In the genomic region with DNA sequence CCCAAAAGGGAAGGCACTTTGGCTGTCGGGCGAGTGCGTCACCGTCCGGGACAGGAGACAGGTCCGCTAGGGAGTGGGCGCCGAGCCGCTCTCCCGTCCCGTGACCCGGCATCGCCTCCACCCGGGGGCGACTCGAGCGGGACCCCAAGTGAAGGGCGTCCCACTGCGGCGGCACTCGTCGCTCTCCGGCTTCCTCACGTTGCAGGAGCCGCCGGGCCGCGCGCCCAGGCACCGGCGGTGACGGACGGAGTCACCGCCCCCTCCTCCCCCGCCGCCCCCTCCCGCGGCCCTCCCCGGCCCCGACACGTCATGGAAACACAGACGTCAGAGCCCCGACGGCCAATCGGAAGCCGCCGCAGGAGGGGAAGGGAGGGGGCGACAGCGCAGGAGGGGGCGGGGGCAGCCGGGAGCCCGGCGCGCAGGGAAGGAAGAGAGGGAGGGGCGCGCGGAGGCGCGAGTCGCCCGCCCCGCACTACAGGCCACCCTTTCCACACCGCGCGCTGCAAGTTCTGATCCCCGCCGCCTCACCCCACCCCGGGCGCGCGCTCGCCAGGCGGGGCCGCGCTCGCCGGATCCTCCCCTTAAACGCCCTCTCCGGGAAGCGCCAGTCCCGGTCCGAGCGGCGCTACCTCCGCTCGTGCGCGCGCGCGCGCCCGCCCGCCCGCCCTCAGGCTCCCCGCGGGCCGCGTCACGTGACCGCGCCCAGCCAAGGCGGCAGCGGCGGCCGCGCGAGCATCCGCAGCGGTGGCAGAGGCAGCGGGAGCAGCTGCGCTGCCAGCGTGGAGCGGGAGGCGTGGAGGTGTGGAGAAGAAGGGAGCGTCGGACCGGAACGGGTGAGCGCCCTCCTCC, we compare ENCODE assay signal across 8 mouse cellular contexts. TPM values are rescaled to one million over a fixed set of nuclear protein-coding genes. Genes with fewer than 3 reads are reported as not detected.
A peak's percentile ranks its signal among the peaks of the same experiment; 100 is the strongest.
DNase-seq lines count a peak whose midpoint lies in the region; ATAC-seq and TF ChIP-seq lines count a peak whose summit lies in the region.

TSS of gene Atp2b1 (plus strand) at position 446 of the 849 bp plus-strand sequence.

- H3K4me2 ChIP-seq in lung, embryonic 16.5 days (ENCODE audit: low read depth, low read length) = peak within 1 kb of the TSS; percentile 85

- ATAC-seq in hematopoietic stem cell, adult 5-6 weeks (replicated peaks in 1 of 2; ENCODE audit: insufficient read depth in 1 of 2, low FRiP score in 2 of 2, low TSS enrichment in 1 of 2, low read depth in 1 of 2, poor library complexity in 2 of 2, severe bottlenecking in 2 of 2) = peak; percentile 73 to 76
- ATAC-seq in lung, embryonic 16.5 days (ENCODE audit: low read depth) = peak; percentile 94

- peaks cover 0 to 15% of the 10 kb centered on the region in 2 experiments; a peak in 2 of 4 replicates for H3K36me3 ChIP-seq in MEL (ENCODE audit: control insufficient read depth in 1 of 2, insufficient read depth in 2 of 2, low read length in 2 of 2)
- H3K36me3 ChIP-seq in lung, embryonic 16.5 days (ENCODE audit: control insufficient read depth, insufficient read depth, low read length) = no peaks in the 10 kb centered on the region

- TF ChIP-seq CTCF in MEL (IDR thresholded peaks at IDR 0.05 in 2 of 3, conservative IDR thresholded peaks at IDR 0.05 in 1 of 3; ENCODE audit: control insufficient read depth in 1 of 3, insufficient read depth in 1 of 3, low read depth in 2 of 3, low read length in 3 of 3, poor library complexity in 1 of 3, severe bottlenecking in 1 of 3) = no peak
- TF ChIP-seq CTCF in cerebellum, adult 2 months (IDR thresholded peaks at IDR 0.05; ENCODE audit: borderline replicate concordance, insufficient read depth, low read depth, low read length) = no peak

- H3K4me1 ChIP-seq in MEL (ENCODE audit: control insufficient read depth in 1 of 2, insufficient read depth in 2 of 2, low read length in 2 of 2) = peaks cover 5 to 7% of the 10 kb centered on the region in 2 experiments
- no peaks in the 10 kb centered on the region; the same call in 1 of the 2 replicates for H3K4me1 ChIP-seq in cerebellum, adult 2 months (ENCODE audit: control insufficient read depth, insufficient read depth, low read length)
- H3K4me1 ChIP-seq in lung, embryonic 16.5 days (replicated peaks; ENCODE audit: control insufficient read depth, insufficient read depth, low read length) = peaks cover 10% of the 10 kb centered on the region

- H3K9me3 ChIP-seq in MEL (replicated peaks; ENCODE audit: insufficient read depth, low read length) = no peaks in the 10 kb centered on the region
- no peaks in the 10 kb centered on the region for H3K9me3 ChIP-seq in lung, embryonic 16.5 days (ENCODE audit: control insufficient read depth, low read length)

- no peak for TF ChIP-seq EP300 in MEL (IDR thresholded peaks at IDR 0.05; ENCODE audit: low read depth in 1 of 2, low read length in 2 of 2)

- H3K27ac ChIP-seq in MEL (ENCODE audit: control insufficient read depth, low read depth, low read length) = peak within 1 kb of the TSS; percentile 77
- H3K27ac ChIP-seq in cerebellum, adult 2 months (ENCODE audit: insufficient read depth, low read length) = peak within 1 kb of the TSS; percentile 100
- H3K27ac ChIP-seq in lung, embryonic 16.5 days (ENCODE audit: low read length) = peak within 1 kb of the TSS; percentile 99

- TF ChIP-seq RAD21 in MEL (IDR thresholded peaks at IDR 0.05; ENCODE audit: low read depth, low read length) = no peak

- H3K9ac ChIP-seq in MEL (ENCODE audit: control insufficient read depth, low read depth, low read length, poor library complexity, severe bottlenecking) = peak within 1 kb of the TSS; percentile 94
- H3K9ac ChIP-seq in lung, embryonic 16.5 days (ENCODE audit: low read length) = peak within 1 kb of the TSS; percentile 98

- H3K27me3 ChIP-seq in MEL (ENCODE audit: control insufficient read depth in 1 of 2, insufficient read depth in 2 of 2, low read length in 2 of 2) = no peaks in the 10 kb centered on the region
- H3K27me3 ChIP-seq in cerebellum, adult 2 months (ENCODE audit: control insufficient read depth, insufficient read depth, low read length) = no peaks in the 10 kb centered on the region
- no peaks in the 10 kb centered on the region for H3K27me3 ChIP-seq in lung, embryonic 16.5 days (ENCODE audit: control insufficient read depth, insufficient read depth, low read depth, low read length)

- H3K79me2 ChIP-seq in MEL (ENCODE audit: control insufficient read depth, insufficient read depth, low read length, poor library complexity) = peaks cover 33% of the 10 kb centered on the region

- DNase-seq in MEL (ENCODE audit: low read depth, low spot score) = peak; percentile 95
- peak; percentile 96 to 97 for DNase-seq in cerebellum, adult 2 months
- peak; percentile 90 for DNase-seq in forelimb bud, embryonic 11.5 days (ENCODE audit: low read depth, low spot score)
- DNase-seq in layer of hippocampus, adult 9-10 months (ENCODE audit: low spot score) = peak; percentile 61
- peak; percentile 89 for DNase-seq in ovary, postnatal 10 days (ENCODE audit: low spot score)
- DNase-seq in thymus, postnatal 10 days (ENCODE audit: low spot score in 2 of 2) = peak; percentile 93 to 97

- TF ChIP-seq POLR2A in MEL (IDR thresholded peaks at IDR 0.05; ENCODE audit: control insufficient read depth in 1 of 2, insufficient read depth in 1 of 2, low read depth in 1 of 2, low read length in 2 of 2, poor library complexity in 1 of 2) = peak; percentile 64 to 96; a peak in 3 of 4 replicates
- TF ChIP-seq POLR2A in cerebellum, adult 2 months (IDR thresholded peaks at IDR 0.05; ENCODE audit: borderline replicate concordance, insufficient read depth, low read length) = peak; percentile 87

- peak within 1 kb of the TSS; percentile 75 to 97 for H3K4me3 ChIP-seq in MEL (ENCODE audit: control insufficient read depth in 1 of 2, insufficient read depth in 1 of 2, low read depth in 2 of 2, low read length in 2 of 2)
- H3K4me3 ChIP-seq in cerebellum, adult 2 months (replicated peaks; ENCODE audit: insufficient read depth, low read depth, low read length) = peak within 1 kb of the TSS; percentile 97
- H3K4me3 ChIP-seq in lung, embryonic 16.5 days (ENCODE audit: low read length) = peak within 1 kb of the TSS; percentile 97

- under 1% methylated on average over 112 of the region's 120 CpGs for WGBS in cerebellum, adult 2 months
- WGBS in lung, embryonic 16.5 days = 0% methylated on average over 63 of the region's 120 CpGs

TF ChIP-seq in MEL, 35 proteins besides CTCF, POLR2A, EP300 and RAD21 (continues in another document):
- TF ChIP-seq E2F4 (IDR thresholded peaks at IDR 0.05; ENCODE audit: borderline replicate concordance, low read depth, low read length) = peak; percentile 32; the same call in 1 of the 2 replicates
- TF ChIP-seq USF1 (IDR thresholded peaks at IDR 0.05; ENCODE audit: low read depth, low read length) = peak; percentile 89
- TF ChIP-seq ELF1 (IDR thresholded peaks at IDR 0.05; ENCODE audit: low read depth, low read length) = 0 out of 2 replicates have a peak, but pooled peaks have one; percentile 22
- 0 out of 2 replicates have a peak, but pooled peaks have one; percentile 36 for TF ChIP-seq NRF1 (IDR thresholded peaks at IDR 0.05; ENCODE audit: insufficient read depth, low read depth, low read length, poor library complexity, severe bottlenecking)
- no peak for TF ChIP-seq RCOR1 (IDR thresholded peaks at IDR 0.05; ENCODE audit: low read depth, low read length)
- peak; percentile 38; the same call in 1 of the 2 replicates for TF ChIP-seq MAX (IDR thresholded peaks at IDR 0.05; ENCODE audit: low read length)
- no peak for TF ChIP-seq GATA1 (IDR thresholded peaks at IDR 0.05; ENCODE audit: low read depth, low read length)
- peak; percentile 36 for TF ChIP-seq TCF12 (IDR thresholded peaks at IDR 0.05; ENCODE audit: low read depth, low read length)
- no peak for TF ChIP-seq UBTF (IDR thresholded peaks at IDR 0.05; ENCODE audit: borderline replicate concordance, insufficient read depth, low read depth, low read length)
- no peak for TF ChIP-seq TBP (IDR thresholded peaks at IDR 0.05; ENCODE audit: low read depth, low read length)
- peak; percentile 66 for TF ChIP-seq MXI1 (IDR thresholded peaks at IDR 0.05; ENCODE audit: low read depth, low read length)
- no peak for TF ChIP-seq MYC (IDR thresholded peaks at IDR 0.05; ENCODE audit: low read depth, low read length)
- TF ChIP-seq ZC3H11A (IDR thresholded peaks at IDR 0.05; ENCODE audit: low read depth, low read length) = no peak
- TF ChIP-seq ETS1 (IDR thresholded peaks at IDR 0.05; ENCODE audit: low read depth, low read length) = no peak
- TF ChIP-seq GABPA (IDR thresholded peaks at IDR 0.05; ENCODE audit: low read depth, low read length) = no peak
- TF ChIP-seq ZNF384 (IDR thresholded peaks at IDR 0.05; ENCODE audit: low read depth, low read length) = no peak
- TF ChIP-seq POLR2AphosphoS2 (IDR thresholded peaks at IDR 0.05; ENCODE audit: low read length) = 0 out of 2 replicates have a peak, but pooled peaks have one; percentile 52
- TF ChIP-seq CHD2 (IDR thresholded peaks at IDR 0.05; ENCODE audit: low read length) = no peak
- peak; percentile 97 for TF ChIP-seq MAZ (IDR thresholded peaks at IDR 0.05; ENCODE audit: low read depth, low read length)
- TF ChIP-seq USF2 (IDR thresholded peaks at IDR 0.05; ENCODE audit: borderline replicate concordance in 1 of 2, insufficient read depth in 1 of 2, low read depth in 1 of 2, low read length in 2 of 2) = peak in 1 of 2 experiments; percentile 56; a peak in 1 of 4 replicates
- TF ChIP-seq CHD1 (IDR thresholded peaks at IDR 0.05; ENCODE audit: low read depth, low read length) = no peak
- TF ChIP-seq NELFE (IDR thresholded peaks at IDR 0.05; ENCODE audit: low read depth, low read length) = peak; percentile 69
- no peak for TF ChIP-seq MAFK (IDR thresholded peaks at IDR 0.05; ENCODE audit: borderline replicate concordance, low read depth, low read length)
- TF ChIP-seq KAT2A (conservative IDR thresholded peaks at IDR 0.05; ENCODE audit: low read depth, low read length) = no peak
- no peak; the same call in 1 of the 2 replicates for TF ChIP-seq SMC3 (IDR thresholded peaks at IDR 0.05; ENCODE audit: low read depth, low read length)
- peak; percentile 63 for TF ChIP-seq BHLHE40 (IDR thresholded peaks at IDR 0.05; ENCODE audit: borderline replicate concordance, low read depth, low read length)
- no peak for TF ChIP-seq JUND (IDR thresholded peaks at IDR 0.05; ENCODE audit: low read depth, low read length)
- peak; percentile 79; the same call in 1 of the 2 replicates for TF ChIP-seq ZMIZ1 (IDR thresholded peaks at IDR 0.05; ENCODE audit: low read depth, low read length)

RNA-seq across cellular contexts. Expression of gene Atp2b1, which starts in this region (rescaled TPM):
- total RNA-seq in MEL (2012; rRNA removed) = 23.5 and 29.4 TPM in 2 replicates
- polyA plus RNA-seq in MEL (2012; ENCODE audit: insufficient read depth in 1 of 2, insufficient read length in 2 of 2, low read depth in 1 of 2, low replicate concordance in 2 of 2, missing spikeins in 1 of 2) = 10 to 100 TPM in 1 of 2 experiments, not detected in 1; 26.6 TPM
- polyA plus RNA-seq in cerebellum, adult 2 months (2012; rRNA removed) = 113 and 132 TPM in 2 replicates
- 49.1 and 56.2 TPM in 2 replicates for total RNA-seq in hematopoietic stem cell, adult 5-6 weeks (2017)
- polyA plus RNA-seq in lung, embryonic 16.5 days (2015; fragmentation: Nextera tagmentation; extraction: Ambion mirVana) = 202 and 205 TPM in 2 replicates

Comparison
In these comparisons a context has a peak if more than half of its experiments do, and no peak if none do; other contexts are left out.
1. Peak in every context shown above with its lines: DNase-seq, ATAC-seq, H3K4me3 ChIP-seq and H3K27ac ChIP-seq.